Mouse (Mus musculus): ENCODE data around the gene Kcnj2.

- no peak for TF ChIP-seq POLR2A (IDR thresholded peaks at IDR 0.05; ENCODE audit: low read depth, low read length)
- TF ChIP-seq CTCF (IDR thresholded peaks at IDR 0.05; ENCODE audit: borderline replicate concordance, insufficient read depth, low read length), result no peak
These were observed 43.2 kb upstream of the Kcnj2 start for GRCm38 (mm10) chr11:111022681-111023281.

All from embryonic fibroblast, embryonic 13.5 days (primary cell).